In genomic region chr17:80225142-80225541, GRCm38 (mm10) we compare ENCODE assay signal across 9 mouse cellular contexts. TPM values are rescaled to one million over a fixed set of nuclear protein-coding genes. Genes with fewer than 3 reads are reported as not detected.
DNase-seq lines count a peak whose midpoint lies in the region; ATAC-seq and TF ChIP-seq lines count a peak whose summit lies in the region.
"Not testable (repeated sequence)": the region's sequence is repeated elsewhere in the genome, so short reads cannot be mapped to it uniquely, and the experiment has no call there.
"Had no signal": no experiment of that assay in that cellular context is flagged by ENCODE, and none has a peak within 500 bp of the region (broad histone marks: within the 10 kb centered on the region; RNA-seq: fewer than 3 reads in every experiment).

No protein-coding gene starts in this region.

- H3K9me3 ChIP-seq in ES-E14 (ENCODE audit: control insufficient read depth, insufficient read depth, low read depth, low read length); embryonic facial prominence, embryonic 12.5 days; forebrain, postnatal 0 days (ENCODE audit: low read length); hindbrain, embryonic 12.5 days (replicated peaks); liver, postnatal 0 days (ENCODE audit: low read length); midbrain, embryonic 16.5 days (replicated peaks; ENCODE audit: control insufficient read depth, low read length, poor library complexity, severe bottlenecking): not testable (repeated sequence)

- H3K27me3 ChIP-seq in embryonic facial prominence, embryonic 12.5 days; forebrain, postnatal 0 days (ENCODE audit: insufficient read depth, low read length); hindbrain, embryonic 12.5 days; liver, postnatal 0 days (ENCODE audit: insufficient read depth, low read length); midbrain, embryonic 16.5 days (ENCODE audit: control insufficient read depth, insufficient read depth, low read depth, low read length): not testable (repeated sequence)

- WGBS in embryonic facial prominence, embryonic 12.5 days: 47% methylated on average over 5 of the region's 5 CpGs
- 38% methylated on average over 4 of the region's 5 CpGs for WGBS in forebrain, postnatal 0 days
- WGBS in hindbrain, embryonic 12.5 days: 56% methylated on average over 5 of the region's 5 CpGs
- 30% methylated on average over 5 of the region's 5 CpGs for WGBS in liver, postnatal 0 days (ENCODE audit: insufficient replicate concordance)
- WGBS in midbrain, embryonic 16.5 days: 57% methylated on average over 4 of the region's 5 CpGs

- not testable (repeated sequence) for TF ChIP-seq EP300 in liver, postnatal 0 days (IDR thresholded peaks at IDR 0.05; ENCODE audit: low read depth)

- H3K9ac ChIP-seq in ES-E14 (ENCODE audit: insufficient read depth, low read depth, low read length, poor library complexity, severe bottlenecking): peak overlapping the region; percentile 97; the same call in 1 of the 2 replicates
- peak overlapping the region; percentile 73 for H3K9ac ChIP-seq in embryonic facial prominence, embryonic 12.5 days
- H3K9ac ChIP-seq in forebrain, postnatal 0 days: peak overlapping the region; percentile 59
- peak overlapping the region; percentile 65 for H3K9ac ChIP-seq in hindbrain, embryonic 12.5 days
- peak overlapping the region; percentile 78 for H3K9ac ChIP-seq in liver, postnatal 0 days (replicated peaks)
- H3K9ac ChIP-seq in midbrain, embryonic 16.5 days (ENCODE audit: low read depth, low read length): not testable (repeated sequence)

- not testable (repeated sequence) for ATAC-seq in embryonic facial prominence, embryonic 12.5 days (ENCODE audit: insufficient number of reproducible peaks, insufficient read depth, low FRiP score, low TSS enrichment); forebrain, postnatal 0 days; hindbrain, embryonic 12.5 days (ENCODE audit: low FRiP score); liver, postnatal 0 days
- ATAC-seq in midbrain, embryonic 16.5 days: peak; percentile 26; the same call in 1 of the 2 replicates

- in situ Hi-C loops in ES-E14 (cut with MboI; ENCODE audit: low sequenced_read_pairs in 2 of 2, unreplicated experiment in 2 of 2): not testable (repeated sequence)

- H3K4me3 ChIP-seq in ES-E14 (ENCODE audit: insufficient read depth in 1 of 2, low read depth in 1 of 2, low read length in 2 of 2, poor library complexity in 1 of 2, severe bottlenecking in 1 of 2): peak overlapping the region; percentile 79 to 85
- peak overlapping the region; percentile 63 for H3K4me3 ChIP-seq in embryonic facial prominence, embryonic 12.5 days
- peak overlapping the region; percentile 61 for H3K4me3 ChIP-seq in forebrain, postnatal 0 days (ENCODE audit: low read depth, low read length)
- H3K4me3 ChIP-seq in hindbrain, embryonic 12.5 days: peak overlapping the region; percentile 57
- peak overlapping the region; percentile 74 for H3K4me3 ChIP-seq in layer of hippocampus, adult 2 months
- peak overlapping the region; percentile 71 for H3K4me3 ChIP-seq in liver, postnatal 0 days (ENCODE audit: low read depth, low read length)
- peak overlapping the region; percentile 67 for H3K4me3 ChIP-seq in midbrain, embryonic 16.5 days (ENCODE audit: low read depth, low read length)

- H3K36me3 ChIP-seq in ES-E14 (ENCODE audit: control insufficient read depth, insufficient read depth, low read length, poor library complexity, severe bottlenecking); embryonic facial prominence, embryonic 12.5 days; forebrain, postnatal 0 days (ENCODE audit: insufficient read depth); hindbrain, embryonic 12.5 days; liver, postnatal 0 days (replicated peaks; ENCODE audit: insufficient read depth, low read length); midbrain, embryonic 16.5 days (ENCODE audit: control insufficient read depth, insufficient read depth, low read length): not testable (repeated sequence)

- H3K27ac ChIP-seq in ES-E14 (ENCODE audit: insufficient read depth, low read depth, low read length, poor library complexity, severe bottlenecking); hindbrain, embryonic 12.5 days; layer of hippocampus, adult 2 months; midbrain, embryonic 16.5 days (ENCODE audit: low read length): not testable (repeated sequence)
- H3K27ac ChIP-seq in embryonic facial prominence, embryonic 12.5 days: peak overlapping the region; percentile 88; the same call in 1 of the 2 replicates
- H3K27ac ChIP-seq in forebrain, postnatal 0 days (ENCODE audit: low read depth, low read length): 0 out of 2 replicates have a peak overlapping the region, but pooled peaks have one; percentile 86
- peak overlapping the region; percentile 89 for H3K27ac ChIP-seq in liver, postnatal 0 days (ENCODE audit: low read depth)

- not testable (repeated sequence) for DNase-seq in ES-E14 (ENCODE audit: low read depth, low spot score); forebrain, postnatal 0 days; layer of hippocampus, adult 2 months (ENCODE audit: low spot score in 2 of 2); liver, postnatal 0 days

- TF ChIP-seq CTCF in forebrain, postnatal 0 days (IDR thresholded peaks at IDR 0.05; ENCODE audit: low read depth); layer of hippocampus, adult 2 months (conservative IDR thresholded peaks at IDR 0.05); liver, postnatal 0 days (IDR thresholded peaks at IDR 0.05; ENCODE audit: low read depth): not testable (repeated sequence)

- peak overlapping the region; percentile 70 for H3K4me2 ChIP-seq in embryonic facial prominence, embryonic 12.5 days (replicated peaks)
- peak overlapping the region; percentile 71 for H3K4me2 ChIP-seq in forebrain, postnatal 0 days (ENCODE audit: low read depth)
- H3K4me2 ChIP-seq in hindbrain, embryonic 12.5 days (replicated peaks): peak overlapping the region; percentile 76
- H3K4me2 ChIP-seq in liver, postnatal 0 days (ENCODE audit: low read depth, low read length): peak overlapping the region; percentile 80
- H3K4me2 ChIP-seq in midbrain, embryonic 16.5 days (ENCODE audit: low read length): peak overlapping the region; percentile 76

- not testable (repeated sequence) for H3K4me1 ChIP-seq in ES-E14 (ENCODE audit: control insufficient read depth in 2 of 2, insufficient read depth in 2 of 2, low read length in 2 of 2, poor library complexity in 1 of 2); embryonic facial prominence, embryonic 12.5 days; forebrain, postnatal 0 days (ENCODE audit: insufficient read depth); hindbrain, embryonic 12.5 days; liver, postnatal 0 days (ENCODE audit: insufficient read depth); midbrain, embryonic 16.5 days (ENCODE audit: control insufficient read depth, insufficient read depth, low read length)

RNA-seq across cellular contexts. Expression of gene Gemin6, which starts 0.9 kb away (rescaled TPM):
- total RNA-seq in ES-E14 (2012; rRNA removed): 28.4 and 45.4 TPM in 2 replicates
- polyA plus RNA-seq in embryonic facial prominence, embryonic 12.5 days (2016; fragmentation: Nextera tagmentation; extraction: Ambion mirVana): 33.7 and 34.7 TPM in 2 replicates
- total RNA-seq in forebrain, postnatal 0 days (2014; rRNA removed): 13.9 and 14.0 TPM in 2 replicates
- polyA plus RNA-seq in forebrain, postnatal 0 days (2015; fragmentation: Nextera tagmentation; extraction: Ambion mirVana): 23.5 and 24.9 TPM in 2 replicates
- polyA plus RNA-seq in hindbrain, embryonic 12.5 days (2016; fragmentation: Nextera tagmentation; extraction: Ambion mirVana): 23.2 and 25.6 TPM in 2 replicates
- 1 to 10 TPM; 5.1 to 6.1 TPM for total RNA-seq in layer of hippocampus, adult 2 months (2021)
- polyA plus RNA-seq in liver, postnatal 0 days (2015; fragmentation: Nextera tagmentation; extraction: Ambion mirVana): 16.9 and 17.5 TPM in 2 replicates
- 17.2 and 18.2 TPM in 2 replicates for polyA plus RNA-seq in midbrain, embryonic 16.5 days (2015; fragmentation: Nextera tagmentation; extraction: Ambion mirVana)

RNA-seq across cellular contexts. Expression of gene Ttc39d, which starts 17.9 kb away (rescaled TPM):
- 0.09 TPM in 1 of 2 replicates, not detected in the other for total RNA-seq in ES-E14 (2012; rRNA removed)
- polyA plus RNA-seq in embryonic facial prominence, embryonic 12.5 days (2016; fragmentation: Nextera tagmentation; extraction: Ambion mirVana): 0.10 TPM in 2 replicates
- 0.15 and 0.43 TPM in 2 replicates for total RNA-seq in forebrain, postnatal 0 days (2014; rRNA removed)
- polyA plus RNA-seq in forebrain, postnatal 0 days (2015; fragmentation: Nextera tagmentation; extraction: Ambion mirVana): 0.05 and 0.19 TPM in 2 replicates
- polyA plus RNA-seq in hindbrain, embryonic 12.5 days (2016; fragmentation: Nextera tagmentation; extraction: Ambion mirVana): 0.14 and 0.30 TPM in 2 replicates
- total RNA-seq in layer of hippocampus, adult 2 months (2021): under 1 TPM; 0.15 to 0.28 TPM
- polyA plus RNA-seq in liver, postnatal 0 days (2015; fragmentation: Nextera tagmentation; extraction: Ambion mirVana): not detected in 2 replicates
- polyA plus RNA-seq in midbrain, embryonic 16.5 days (2015; fragmentation: Nextera tagmentation; extraction: Ambion mirVana): 0.11 and 0.30 TPM in 2 replicates
- total RNA-seq: hematopoietic stem cell, adult 5-6 weeks had no signal
- polyA plus RNA-seq: large intestine, adult 2 months had no signal

RNA-seq across cellular contexts. Expression of gene Srsf7, which starts 18.0 kb away (rescaled TPM):
- 314 and 361 TPM in 2 replicates for total RNA-seq in ES-E14 (2012; rRNA removed)
- 723 and 760 TPM in 2 replicates for polyA plus RNA-seq in embryonic facial prominence, embryonic 12.5 days (2016; fragmentation: Nextera tagmentation; extraction: Ambion mirVana)
- 228 and 253 TPM in 2 replicates for total RNA-seq in forebrain, postnatal 0 days (2014; rRNA removed)
- polyA plus RNA-seq in forebrain, postnatal 0 days (2015; fragmentation: Nextera tagmentation; extraction: Ambion mirVana): 251 and 279 TPM in 2 replicates
- polyA plus RNA-seq in hindbrain, embryonic 12.5 days (2016; fragmentation: Nextera tagmentation; extraction: Ambion mirVana): 592 and 633 TPM in 2 replicates
- total RNA-seq in layer of hippocampus, adult 2 months (2021): 100 to 1,000 TPM; 116 to 132 TPM
- polyA plus RNA-seq in liver, postnatal 0 days (2015; fragmentation: Nextera tagmentation; extraction: Ambion mirVana): 131 and 142 TPM in 2 replicates
- 395 and 441 TPM in 2 replicates for polyA plus RNA-seq in midbrain, embryonic 16.5 days (2015; fragmentation: Nextera tagmentation; extraction: Ambion mirVana)
